In genomic region chr15:81985267-81986161, GRCm38 (mm10) we compare ENCODE assay signal across 19 mouse cellular contexts. TPM values are rescaled to one million over a fixed set of nuclear protein-coding genes. Genes with fewer than 3 reads are reported as not detected.
DNase-seq lines count a peak whose midpoint lies in the region; ATAC-seq and TF ChIP-seq lines count a peak whose summit lies in the region.
"Had no signal": no experiment of that assay in that cellular context is flagged by ENCODE, and none has a peak within 500 bp of the region (broad histone marks: within the 10 kb centered on the region; RNA-seq: fewer than 3 reads in every experiment).

No protein-coding gene starts in this region.

- 53% methylated on average over 2 of the region's 2 CpGs for WGBS in midbrain, postnatal 0 days
- 71% methylated on average over 2 of the region's 2 CpGs for WGBS in midbrain, embryonic 10.5 days
- 24% methylated on average over 2 of the region's 2 CpGs for WGBS in forebrain, embryonic 13.5 days

- H3K27me3 ChIP-seq in midbrain, postnatal 0 days (ENCODE audit: insufficient read depth, low read length) = no peaks in the 10 kb centered on the region
- H3K27me3 ChIP-seq in midbrain, embryonic 10.5 days (ENCODE audit: low read depth, poor library complexity, severe bottlenecking) = no peaks in the 10 kb centered on the region
- no peaks in the 10 kb centered on the region for H3K27me3 ChIP-seq in forebrain, embryonic 13.5 days
- H3K27me3 ChIP-seq: intestine, embryonic 15.5 days; limb, embryonic 12.5 days; lung, embryonic 15.5 days; neural tube, embryonic 12.5 days had no signal

- no peaks in the 10 kb centered on the region for H3K9me3 ChIP-seq in midbrain, postnatal 0 days (ENCODE audit: low read length)
- H3K9me3 ChIP-seq in midbrain, embryonic 10.5 days (replicated peaks) = no peaks in the 10 kb centered on the region
- no peaks in the 10 kb centered on the region for H3K9me3 ChIP-seq in forebrain, embryonic 13.5 days (replicated peaks)
- H3K9me3 ChIP-seq: intestine, embryonic 15.5 days; limb, embryonic 12.5 days; lung, embryonic 15.5 days; megakaryocyte, embryonic 14.5 days; neural tube, embryonic 12.5 days had no signal

- H3K4me3 ChIP-seq in midbrain, postnatal 0 days (ENCODE audit: low read depth, low read length) = no peak overlapping the region
- no peak overlapping the region for H3K4me3 ChIP-seq in midbrain, embryonic 10.5 days
- H3K4me3 ChIP-seq in forebrain, embryonic 13.5 days = no peak overlapping the region
- H3K4me3 ChIP-seq: intestine, embryonic 15.5 days; limb, embryonic 12.5 days; lung, embryonic 15.5 days; megakaryocyte, embryonic 14.5 days; neural tube, embryonic 12.5 days had no signal

- no peak overlapping the region for H3K9ac ChIP-seq in midbrain, postnatal 0 days (replicated peaks; ENCODE audit: low read length, poor library complexity, severe bottlenecking)
- no peak overlapping the region for H3K9ac ChIP-seq in forebrain, embryonic 13.5 days
- H3K9ac ChIP-seq: intestine, embryonic 15.5 days; limb, embryonic 12.5 days; lung, embryonic 15.5 days; neural tube, embryonic 12.5 days had no signal

- ATAC-seq in midbrain, postnatal 0 days (ENCODE audit: low FRiP score) = 0 out of 2 replicates have a peak, but pooled peaks have one; percentile 34
- 0 out of 2 replicates have a peak, but pooled peaks have one; percentile 41 for ATAC-seq in forebrain, embryonic 13.5 days
- ATAC-seq: intestine, embryonic 15.5 days had no signal

- H3K27ac ChIP-seq in midbrain, postnatal 0 days (ENCODE audit: low read depth, low read length) = 0 out of 2 replicates have a peak overlapping the region, but pooled peaks have one; percentile 38
- no peak overlapping the region; the same call in 1 of the 2 replicates for H3K27ac ChIP-seq in midbrain, embryonic 10.5 days (replicated peaks)
- peak overlapping the region; percentile 76 for H3K27ac ChIP-seq in forebrain, embryonic 13.5 days
- H3K27ac ChIP-seq: intestine, embryonic 15.5 days; limb, embryonic 12.5 days; lung, embryonic 15.5 days; neural tube, embryonic 12.5 days had no signal

- H3K36me3 ChIP-seq in midbrain, postnatal 0 days (ENCODE audit: insufficient read depth, low read length) = no peaks in the 10 kb centered on the region
- no peaks in the 10 kb centered on the region for H3K36me3 ChIP-seq in midbrain, embryonic 10.5 days
- H3K36me3 ChIP-seq in forebrain, embryonic 13.5 days (ENCODE audit: poor library complexity, severe bottlenecking) = no peaks in the 10 kb centered on the region
- H3K36me3 ChIP-seq: intestine, embryonic 15.5 days; limb, embryonic 12.5 days; lung, embryonic 15.5 days; neural tube, embryonic 12.5 days had no signal

- no peaks in the 10 kb centered on the region for H3K4me1 ChIP-seq in midbrain, postnatal 0 days (ENCODE audit: insufficient read depth, low read length)
- H3K4me1 ChIP-seq in midbrain, embryonic 10.5 days = peaks cover 19% of the 10 kb centered on the region
- H3K4me1 ChIP-seq in forebrain, embryonic 13.5 days = peaks cover 23% of the 10 kb centered on the region
- H3K4me1 ChIP-seq: neural tube, embryonic 12.5 days had no signal

- DNase-seq in embryo, embryonic 10 days (ENCODE audit: low spot score) = peak; percentile 41
- no peak for DNase-seq in embryo, embryonic 9.5 days (ENCODE audit: extremely low spot score)
- peak; percentile 44 for DNase-seq in midbrain, postnatal 0 days (ENCODE audit: low spot score)
- no peak for DNase-seq in midbrain, embryonic 10.5 days (ENCODE audit: low spot score)
- DNase-seq in retina, embryonic 14.5 days (ENCODE audit: low spot score) = peak; percentile 77
- no peak for DNase-seq in B cell, adult 2 months
- DNase-seq in spleen, postnatal 14 days (ENCODE audit: low spot score in 2 of 2) = no peak
- DNase-seq: cerebellum, adult 9-10 months; gastrocnemius, postnatal 14 days; kidney, postnatal 14 days; spleen, adult 18-20 months had no signal

- TF ChIP-seq CTCF in midbrain, postnatal 0 days (IDR thresholded peaks at IDR 0.05) = no peak

- H3K4me2 ChIP-seq in midbrain, postnatal 0 days (ENCODE audit: low read depth, low read length, poor library complexity, severe bottlenecking) = no peak overlapping the region
- H3K4me2 ChIP-seq in forebrain, embryonic 13.5 days = 0 out of 2 replicates have a peak overlapping the region, but pooled peaks have one; percentile 10
- H3K4me2 ChIP-seq: intestine, embryonic 15.5 days; limb, embryonic 12.5 days; lung, embryonic 15.5 days; neural tube, embryonic 12.5 days had no signal

RNA-seq across cellular contexts. Expression of gene Xrcc6, which starts 2.1 kb away (rescaled TPM):
- total RNA-seq in midbrain, postnatal 0 days (2014; rRNA removed) = 25.6 and 28.3 TPM in 2 replicates
- 23.2 and 28.2 TPM in 2 replicates for polyA plus RNA-seq in midbrain, postnatal 0 days (2015; fragmentation: Nextera tagmentation; extraction: Ambion mirVana)
- 68.6 and 75.1 TPM in 2 replicates for polyA plus RNA-seq in midbrain, embryonic 10.5 days (2016; fragmentation: Nextera tagmentation; extraction: Ambion mirVana)
- 59.9 and 65.3 TPM in 2 replicates for polyA plus RNA-seq in forebrain, embryonic 13.5 days (2015; fragmentation: Nextera tagmentation; extraction: Ambion mirVana)

RNA-seq across cellular contexts. Expression of gene 1700029P11Rik, which starts 5.2 kb away (rescaled TPM):
- total RNA-seq in midbrain, postnatal 0 days (2014; rRNA removed) = not detected in 2 replicates
- polyA plus RNA-seq in midbrain, postnatal 0 days (2015; fragmentation: Nextera tagmentation; extraction: Ambion mirVana) = not detected in 2 replicates
- polyA plus RNA-seq in midbrain, embryonic 10.5 days (2016; fragmentation: Nextera tagmentation; extraction: Ambion mirVana) = not detected in 2 replicates
- polyA plus RNA-seq in forebrain, embryonic 13.5 days (2015; fragmentation: Nextera tagmentation; extraction: Ambion mirVana) = not detected in 2 replicates
- total RNA-seq: gastrocnemius, postnatal 14 days; layer of hippocampus, postnatal 25 days had no signal
- polyA plus RNA-seq: heart, embryonic 16.5 days; intestine, embryonic 15.5 days; limb, embryonic 12.5 days; lung, embryonic 15.5 days; neural tube, embryonic 12.5 days had no signal

RNA-seq across cellular contexts. Expression of gene Pmm1, which starts 24.8 kb away (rescaled TPM):
- 157 and 172 TPM in 2 replicates for total RNA-seq in midbrain, postnatal 0 days (2014; rRNA removed)
- 122 and 134 TPM in 2 replicates for polyA plus RNA-seq in midbrain, postnatal 0 days (2015; fragmentation: Nextera tagmentation; extraction: Ambion mirVana)
- polyA plus RNA-seq in midbrain, embryonic 10.5 days (2016; fragmentation: Nextera tagmentation; extraction: Ambion mirVana) = 31.9 and 34.9 TPM in 2 replicates
- 62.2 and 62.5 TPM in 2 replicates for polyA plus RNA-seq in forebrain, embryonic 13.5 days (2015; fragmentation: Nextera tagmentation; extraction: Ambion mirVana)

RNA-seq across cellular contexts. Expression of gene Desi1, which starts 48.1 kb away (rescaled TPM):
- total RNA-seq in midbrain, postnatal 0 days (2014; rRNA removed) = 26.9 and 31.2 TPM in 2 replicates
- 43.9 and 45.7 TPM in 2 replicates for polyA plus RNA-seq in midbrain, postnatal 0 days (2015; fragmentation: Nextera tagmentation; extraction: Ambion mirVana)
- 34.3 and 37.7 TPM in 2 replicates for polyA plus RNA-seq in midbrain, embryonic 10.5 days (2016; fragmentation: Nextera tagmentation; extraction: Ambion mirVana)
- polyA plus RNA-seq in forebrain, embryonic 13.5 days (2015; fragmentation: Nextera tagmentation; extraction: Ambion mirVana) = 36.7 and 38.4 TPM in 2 replicates

RNA-seq across cellular contexts. Expression of gene Csdc2, which starts 49.0 kb away (rescaled TPM):
- total RNA-seq in midbrain, postnatal 0 days (2014; rRNA removed) = 172 and 196 TPM in 2 replicates
- 323 and 327 TPM in 2 replicates for polyA plus RNA-seq in midbrain, postnatal 0 days (2015; fragmentation: Nextera tagmentation; extraction: Ambion mirVana)
- polyA plus RNA-seq in midbrain, embryonic 10.5 days (2016; fragmentation: Nextera tagmentation; extraction: Ambion mirVana) = 13.8 and 20.6 TPM in 2 replicates
- 60.6 and 74.9 TPM in 2 replicates for polyA plus RNA-seq in forebrain, embryonic 13.5 days (2015; fragmentation: Nextera tagmentation; extraction: Ambion mirVana)

Comparison
In these comparisons a context has a peak if more than half of its experiments do, and no peak if none do; other contexts are left out.
1. DNase-seq: peak in embryo, embryonic 10 days (single experiment), midbrain, postnatal 0 days (single experiment) and retina, embryonic 14.5 days (single experiment); none in embryo, embryonic 9.5 days (single experiment), midbrain, embryonic 10.5 days (single experiment), B cell, adult 2 months (0 of 2) and spleen, postnatal 14 days (0 of 2).